Mouse (Mus musculus): Measurements from ENCODE around the gene Pla2g4e. TPM values are rescaled to one million over a fixed set of nuclear protein-coding genes. Genes with fewer than 3 reads are reported as not detected.

Gene Pla2g4e
- polyA plus RNA-seq, 1 experiment from 2014 or later: 8.0 TPM

DNA sequence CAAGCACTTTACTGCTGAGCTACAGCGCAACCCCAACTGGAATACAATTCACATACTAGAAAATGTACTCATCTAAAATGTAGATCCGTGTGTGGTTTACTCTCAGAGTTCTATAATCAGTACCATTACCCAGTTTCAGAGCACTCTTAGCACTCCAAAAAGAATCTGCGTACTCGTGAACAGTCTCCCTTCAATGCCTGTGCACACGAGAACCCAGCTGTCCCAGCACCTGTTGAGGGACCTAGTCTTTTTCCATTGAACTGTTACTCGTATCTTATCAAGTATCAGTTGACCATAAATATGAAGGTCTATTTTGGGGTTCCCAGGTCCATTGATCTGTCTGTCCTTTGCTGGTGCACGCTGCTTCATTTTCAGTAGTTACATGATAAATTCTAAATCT lies 95.5 kb downstream of the Pla2g4e start:
- Histone ChIP-seq H3K4me3 (no peak overlapping the region), H3K4me1 (peaks cover 12% of the 10 kb centered on the region), H3K4me2 (no peak overlapping the region), H3K27ac (no peak overlapping the region), H3K36me3 (no peaks in the 10 kb centered on the region), H3K27me3 (no peaks in the 10 kb centered on the region; the same call in 1 of the 2 replicates), H3K9ac (no peak overlapping the region), H3K9me3 (no peaks in the 10 kb centered on the region)
- WGBS: 83% methylated on average over 7 of the region's 7 CpGs
- ATAC-seq (ENCODE audit: insufficient number of reproducible peaks, low FRiP score, low TSS enrichment, low read depth): no peak

DNA sequence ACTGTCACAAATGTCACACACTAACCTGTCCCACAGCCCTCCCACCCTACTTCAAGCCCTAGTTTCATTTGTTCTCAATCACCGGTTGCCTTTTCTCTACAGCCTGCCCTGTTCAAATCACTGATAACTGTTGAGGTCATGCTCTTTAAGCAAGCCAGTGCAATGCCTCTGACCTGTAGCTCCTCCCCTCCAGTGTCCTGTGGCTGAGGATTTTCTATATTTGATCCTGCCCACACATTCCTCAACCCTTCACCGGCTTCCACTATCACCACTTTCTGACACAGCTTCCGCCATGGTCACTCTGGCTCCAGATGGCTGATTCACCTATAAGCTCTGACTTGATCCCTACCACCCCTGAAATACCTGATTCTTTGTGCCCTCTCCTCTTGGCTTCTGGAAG lies 97.1 kb downstream of the Pla2g4e start:
- no peak overlapping the region for H3K4me3 ChIP-seq
- ATAC-seq (ENCODE audit: insufficient number of reproducible peaks, low FRiP score, low TSS enrichment, low read depth): no peak
- no peak overlapping the region for H3K27ac ChIP-seq
- no peaks in the 10 kb centered on the region for H3K9me3 ChIP-seq
- no peaks in the 10 kb centered on the region for H3K27me3 ChIP-seq
- no peaks in the 10 kb centered on the region for H3K36me3 ChIP-seq
- H3K4me1 ChIP-seq: no peaks in the 10 kb centered on the region
- H3K4me2 ChIP-seq: no peak overlapping the region
- 76% methylated on average over 3 of the region's 3 CpGs for WGBS
- no peak overlapping the region for H3K9ac ChIP-seq

DNA sequence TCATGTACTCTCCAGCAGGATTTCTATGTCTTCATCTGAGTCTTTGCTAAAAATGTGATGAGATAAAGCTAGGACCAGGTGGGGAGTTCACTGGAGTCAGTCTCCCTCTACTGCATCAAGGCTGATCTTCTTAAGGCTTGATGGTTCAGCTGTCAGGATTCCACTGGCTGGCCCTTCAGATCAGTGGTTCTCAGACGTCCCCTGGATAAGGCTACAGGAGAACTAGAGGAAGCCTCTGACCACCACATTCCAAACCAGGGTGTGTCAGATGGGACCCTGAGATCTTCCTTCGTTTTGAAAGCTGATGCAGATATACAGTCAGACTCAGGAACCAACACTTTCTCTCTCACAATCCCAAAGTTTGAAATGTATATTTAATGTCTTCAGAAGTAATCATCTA lies 97.8 kb downstream of the Pla2g4e start:
- Histone ChIP-seq H3K4me3 (no peak overlapping the region), H3K9me3 (no peaks in the 10 kb centered on the region), H3K4me1 (no peaks in the 10 kb centered on the region), H3K4me2 (no peak overlapping the region), H3K27me3 (no peaks in the 10 kb centered on the region), H3K27ac (no peak overlapping the region), H3K36me3 (no peaks in the 10 kb centered on the region), H3K9ac (no peak overlapping the region)
- ATAC-seq (ENCODE audit: insufficient number of reproducible peaks, low FRiP score, low TSS enrichment, low read depth): no peak
- 54% methylated on average over 2 of the region's 2 CpGs for WGBS

DNA sequence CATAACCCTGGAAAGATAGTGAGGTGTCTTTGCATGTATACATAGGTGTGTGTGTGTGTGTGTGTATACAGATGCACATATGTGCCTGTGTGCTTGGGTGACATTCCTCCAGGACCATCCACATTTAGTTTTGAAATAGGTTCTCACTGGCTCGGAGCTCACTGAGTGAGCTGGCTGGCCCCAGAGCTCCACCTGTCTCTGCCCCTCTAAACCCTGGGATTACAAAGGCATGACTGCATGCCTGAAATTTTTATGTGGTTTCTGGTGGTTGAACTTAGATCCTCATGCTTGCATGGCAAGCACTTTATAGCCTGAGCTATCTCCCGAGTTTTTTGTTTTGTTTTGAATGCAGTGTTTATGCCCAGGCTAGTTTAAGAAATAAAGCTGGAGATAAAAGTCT lies 98.6 kb downstream of the Pla2g4e start:
- no peak overlapping the region for H3K27ac ChIP-seq
- WGBS: 47% methylated on average over 2 of the region's 2 CpGs
- H3K4me2 ChIP-seq: no peak overlapping the region
- H3K9me3 ChIP-seq: no peaks in the 10 kb centered on the region
- no peaks in the 10 kb centered on the region for H3K27me3 ChIP-seq
- no peaks in the 10 kb centered on the region for H3K4me1 ChIP-seq
- no peak for ATAC-seq (ENCODE audit: insufficient number of reproducible peaks, low FRiP score, low TSS enrichment, low read depth)
- H3K36me3 ChIP-seq: no peaks in the 10 kb centered on the region
- no peak overlapping the region for H3K4me3 ChIP-seq
- H3K9ac ChIP-seq: no peak overlapping the region

DNA sequence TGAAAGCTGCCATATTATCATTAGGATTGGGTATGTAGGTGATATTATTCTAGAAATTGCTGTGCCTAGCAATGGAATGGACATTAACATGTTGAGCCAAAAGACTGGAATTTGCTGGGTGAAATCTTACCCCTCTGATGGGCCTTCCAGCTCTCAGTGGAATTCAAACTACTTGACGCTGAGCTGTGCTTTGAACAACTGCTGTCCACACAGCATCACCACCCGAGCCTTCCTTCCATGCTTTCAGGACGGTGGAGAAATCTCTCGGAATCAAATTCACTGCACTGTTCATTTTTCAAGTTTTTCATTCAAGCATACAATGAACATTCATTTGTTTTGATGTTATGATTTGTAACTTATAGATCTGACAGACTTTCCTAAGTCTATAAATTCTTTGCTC lies 100.7 kb downstream of the Pla2g4e start:
- WGBS: 80% methylated on average over 4 of the region's 4 CpGs
- Histone ChIP-seq H3K4me3 (no peak overlapping the region), H3K27me3 (no peaks in the 10 kb centered on the region), H3K4me2 (no peak overlapping the region), H3K36me3 (no peaks in the 10 kb centered on the region), H3K4me1 (no peaks in the 10 kb centered on the region), H3K27ac (no peak overlapping the region), H3K9ac (no peak overlapping the region), H3K9me3 (no peaks in the 10 kb centered on the region)
- ATAC-seq (ENCODE audit: insufficient number of reproducible peaks, low FRiP score, low TSS enrichment, low read depth): no peak

DNA sequence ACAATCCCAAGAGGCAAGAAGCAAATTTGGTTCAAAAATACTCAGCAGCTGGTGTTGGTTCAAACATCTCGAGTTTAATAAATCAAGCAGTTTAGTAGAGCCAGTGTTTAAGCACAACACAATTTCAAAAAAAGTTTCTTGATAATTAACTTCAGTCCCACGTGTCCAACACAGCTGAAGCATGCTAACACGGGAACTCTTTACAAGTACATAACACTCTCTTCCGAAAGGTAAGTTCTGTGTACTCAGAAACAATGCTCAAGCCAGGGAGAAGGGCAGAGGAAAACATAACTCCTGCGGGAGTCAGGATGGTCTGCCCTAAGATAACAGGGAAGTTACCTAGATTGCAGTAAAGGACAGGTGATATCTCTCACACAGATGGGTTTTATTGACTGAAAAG lies 102.8 kb downstream of the Pla2g4e start:
- H3K9me3 ChIP-seq: no peaks in the 10 kb centered on the region
- ATAC-seq (ENCODE audit: insufficient number of reproducible peaks, low FRiP score, low TSS enrichment, low read depth): no peak
- no peaks in the 10 kb centered on the region for H3K27me3 ChIP-seq
- no peak overlapping the region for H3K4me2 ChIP-seq
- WGBS: 72% methylated on average over 5 of the region's 5 CpGs
- H3K36me3 ChIP-seq: no peaks in the 10 kb centered on the region
- H3K27ac ChIP-seq: no peak overlapping the region
- H3K4me3 ChIP-seq: no peak overlapping the region
- no peak overlapping the region for H3K9ac ChIP-seq
- no peaks in the 10 kb centered on the region for H3K4me1 ChIP-seq

DNA sequence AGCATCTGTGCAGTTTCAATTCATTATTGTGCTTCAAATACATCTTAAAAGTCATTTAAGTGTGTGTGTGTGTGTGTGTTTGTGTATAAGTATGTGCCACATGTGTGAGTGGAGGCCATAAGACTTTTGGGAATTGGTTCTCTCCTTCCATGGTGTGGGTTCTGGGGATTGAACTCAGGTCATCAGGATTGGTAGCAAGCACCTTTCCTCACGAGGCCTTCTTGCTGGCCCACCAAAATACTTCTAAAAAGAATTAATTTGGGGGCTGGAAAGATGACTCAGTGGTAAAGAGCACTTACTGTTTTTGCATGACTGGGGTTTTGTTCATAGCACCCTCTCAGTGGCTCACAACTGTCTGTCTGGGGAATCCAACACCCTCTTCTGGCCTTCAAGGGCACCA lies 103.5 kb downstream of the Pla2g4e start:
- Histone ChIP-seq H3K4me1 (peaks cover 2% of the 10 kb centered on the region; the same call in 1 of the 2 replicates), H3K9ac (no peak overlapping the region), H3K36me3 (no peaks in the 10 kb centered on the region), H3K27ac (no peak overlapping the region), H3K27me3 (no peaks in the 10 kb centered on the region), H3K4me2 (no peak overlapping the region), H3K9me3 (no peaks in the 10 kb centered on the region), H3K4me3 (no peak overlapping the region)
- no peak for ATAC-seq (ENCODE audit: insufficient number of reproducible peaks, low FRiP score, low TSS enrichment, low read depth)
- WGBS: 70% methylated on average over 1 of the region's 1 CpGs

DNA sequence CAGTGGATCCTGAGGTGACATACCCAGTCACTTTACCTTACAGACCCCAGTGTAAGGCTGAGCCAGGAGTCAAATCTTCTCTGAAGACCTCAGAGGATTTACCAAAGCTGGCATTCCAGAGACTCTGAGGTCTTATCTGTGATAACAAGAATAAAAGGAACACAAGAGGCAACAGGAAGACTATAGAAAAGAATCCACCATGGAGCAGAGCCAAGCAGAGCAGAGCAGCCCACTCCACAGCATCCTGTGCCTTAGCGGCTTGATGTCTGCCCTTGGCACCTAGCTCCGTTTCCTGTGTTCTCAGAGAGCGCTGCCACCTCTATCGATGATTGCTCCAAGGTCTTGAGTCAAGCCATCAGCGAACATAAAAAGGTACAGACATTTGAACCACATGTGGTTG lies 104.8 kb downstream of the Pla2g4e start:
- Histone ChIP-seq H3K9ac (no peak overlapping the region), H3K4me3 (no peak overlapping the region), H3K27ac (no peak overlapping the region), H3K4me2 (no peak overlapping the region), H3K9me3 (no peaks in the 10 kb centered on the region), H3K27me3 (no peaks in the 10 kb centered on the region), H3K36me3 (no peaks in the 10 kb centered on the region), H3K4me1 (peaks cover 2% of the 10 kb centered on the region; the same call in 1 of the 2 replicates)
- 82% methylated on average over 5 of the region's 5 CpGs for WGBS
- no peak for ATAC-seq (ENCODE audit: insufficient number of reproducible peaks, low FRiP score, low TSS enrichment, low read depth)

DNA sequence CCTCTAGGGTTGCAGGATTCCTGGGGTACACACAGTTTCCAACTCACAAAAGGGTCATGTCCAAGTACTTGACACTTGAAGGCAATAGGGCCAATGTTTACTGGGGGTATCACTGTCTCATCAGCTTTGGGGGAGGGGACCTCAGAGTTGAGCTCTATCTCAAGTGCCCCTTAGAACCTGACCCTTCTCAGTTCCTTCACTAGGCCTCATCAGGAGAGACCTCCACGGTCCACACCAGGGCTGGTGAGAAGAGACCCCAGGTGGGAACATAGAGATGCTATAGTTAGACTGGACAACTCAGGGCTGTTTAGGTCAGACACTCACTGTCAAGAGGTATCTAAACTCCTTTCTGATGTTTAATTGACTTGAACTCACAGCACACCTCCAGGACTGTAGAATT lies 106.0 kb downstream of the Pla2g4e start:
- Histone ChIP-seq H3K36me3 (no peaks in the 10 kb centered on the region), H3K4me3 (no peak overlapping the region), H3K27me3 (no peaks in the 10 kb centered on the region), H3K9ac (no peak overlapping the region), H3K27ac (no peak overlapping the region), H3K4me1 (peaks cover 2% of the 10 kb centered on the region; the same call in 1 of the 2 replicates), H3K4me2 (no peak overlapping the region), H3K9me3 (no peaks in the 10 kb centered on the region)
- no peak for ATAC-seq (ENCODE audit: insufficient number of reproducible peaks, low FRiP score, low TSS enrichment, low read depth)
- 82% methylated on average over 1 of the region's 1 CpGs for WGBS

DNA sequence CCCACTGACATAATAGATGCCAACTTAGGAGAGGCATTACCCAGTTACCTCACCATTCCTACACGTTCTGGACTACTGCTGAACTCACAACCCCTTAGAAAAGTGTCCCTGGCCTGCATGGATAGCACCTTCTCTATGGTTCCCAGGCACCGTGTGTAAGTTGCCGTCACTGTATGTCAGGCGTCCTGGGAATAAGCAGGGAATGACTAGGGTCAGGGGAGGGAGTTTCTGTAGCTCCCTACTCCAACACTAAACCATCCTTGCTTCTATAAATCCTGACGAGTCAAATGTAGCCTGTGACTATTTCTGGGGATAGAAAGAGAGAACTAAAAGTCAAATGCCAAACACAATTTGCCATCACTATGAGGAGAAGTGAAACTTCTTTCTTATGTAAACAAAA lies 107.9 kb downstream of the Pla2g4e start:
- ATAC-seq (ENCODE audit: insufficient number of reproducible peaks, low FRiP score, low TSS enrichment, low read depth): no peak
- no peak overlapping the region for H3K4me3 ChIP-seq
- no peaks in the 10 kb centered on the region for H3K36me3 ChIP-seq
- no peak overlapping the region for H3K4me2 ChIP-seq
- no peaks in the 10 kb centered on the region for H3K27me3 ChIP-seq
- H3K9me3 ChIP-seq: no peaks in the 10 kb centered on the region
- H3K4me1 ChIP-seq: peaks cover 2% of the 10 kb centered on the region; the same call in 1 of the 2 replicates
- no peak overlapping the region for H3K9ac ChIP-seq
- WGBS: 56% methylated on average over 5 of the region's 5 CpGs
- no peak overlapping the region for H3K27ac ChIP-seq

DNA sequence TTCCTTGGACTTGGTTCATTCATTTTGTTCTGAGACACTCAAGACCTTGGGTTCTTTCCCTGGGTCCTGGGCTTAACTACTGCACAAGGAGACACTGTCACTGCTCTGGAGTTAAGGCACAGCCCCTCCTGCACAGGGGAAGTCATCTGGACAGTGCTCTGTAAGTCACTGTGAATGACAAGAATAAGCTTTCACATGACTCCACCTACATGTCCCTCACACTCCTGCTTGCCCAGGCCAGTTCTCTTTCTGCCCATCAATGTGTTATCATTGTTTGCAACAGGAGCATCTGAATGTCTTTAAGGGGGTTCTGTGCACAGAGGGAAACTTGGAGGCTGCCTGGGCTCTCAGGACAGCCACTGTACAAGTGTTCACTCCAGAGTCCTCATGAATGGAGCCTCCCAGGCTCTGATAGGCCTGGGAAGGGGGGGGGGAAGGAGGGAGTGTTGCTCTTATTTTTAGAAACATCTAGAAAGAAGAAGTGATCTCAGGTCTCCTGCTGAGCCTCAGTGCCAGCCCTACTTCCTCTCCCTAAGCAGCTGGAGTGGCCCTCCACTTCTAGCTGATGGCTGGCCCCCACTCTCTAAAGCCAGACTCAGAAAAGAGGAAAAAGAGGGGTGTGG lies 110.6 kb downstream of the Pla2g4e start:
- Histone ChIP-seq H3K9ac (no peak overlapping the region), H3K4me3 (no peak overlapping the region), H3K27ac (no peak overlapping the region), H3K36me3 (no peaks in the 10 kb centered on the region), H3K27me3 (no peaks in the 10 kb centered on the region), H3K4me2 (no peak overlapping the region), H3K4me1 (peaks cover 2% of the 10 kb centered on the region; the same call in 1 of the 2 replicates), H3K9me3 (no peaks in the 10 kb centered on the region)
- no peak for ATAC-seq (ENCODE audit: insufficient number of reproducible peaks, low FRiP score, low TSS enrichment, low read depth)

DNA sequence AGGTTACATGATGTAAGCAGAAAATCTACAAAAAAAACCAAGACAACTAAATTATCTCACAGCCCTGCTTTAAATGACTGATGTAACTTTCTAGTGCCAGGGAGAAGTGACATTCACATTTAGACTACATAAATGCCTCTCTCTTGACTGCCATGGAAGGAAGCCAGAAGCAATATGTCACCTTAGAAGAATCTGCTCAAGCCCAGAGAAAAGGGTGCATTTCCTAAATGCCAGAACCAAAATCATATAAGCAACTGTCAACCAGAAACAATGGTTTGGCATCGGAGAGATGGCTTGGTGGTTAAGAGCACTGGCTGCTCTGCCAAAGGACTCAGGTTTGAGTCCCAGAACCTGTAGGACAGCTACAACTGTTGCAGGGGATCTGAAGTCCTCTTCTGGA lies 113.3 kb downstream of the Pla2g4e start:
- no peaks in the 10 kb centered on the region for H3K36me3 ChIP-seq
- ATAC-seq (ENCODE audit: insufficient number of reproducible peaks, low FRiP score, low TSS enrichment, low read depth): no peak
- no peak overlapping the region for H3K4me2 ChIP-seq
- H3K27me3 ChIP-seq: no peaks in the 10 kb centered on the region
- peaks cover 10% of the 10 kb centered on the region; the same call in 1 of the 2 replicates for H3K4me1 ChIP-seq
- H3K9me3 ChIP-seq: no peaks in the 10 kb centered on the region
- H3K27ac ChIP-seq: no peak overlapping the region
- 65% methylated on average over 1 of the region's 1 CpGs for WGBS
- H3K9ac ChIP-seq: no peak overlapping the region
- no peak overlapping the region for H3K4me3 ChIP-seq
